Mouse (Mus musculus): ENCODE results near the gene Abcb11. TPM values are rescaled to one million over a fixed set of nuclear protein-coding genes. Genes with fewer than 3 reads are reported as not detected.
"Not testable (repeated sequence)": the region's sequence is repeated elsewhere in the genome, so short reads cannot be mapped to it uniquely, and the experiment has no call there.

Abcb11 gene
- polyA plus RNA-seq (2016; fragmentation: Nextera tagmentation; extraction: Ambion mirVana) = not detected in 2 replicates

DNA sequence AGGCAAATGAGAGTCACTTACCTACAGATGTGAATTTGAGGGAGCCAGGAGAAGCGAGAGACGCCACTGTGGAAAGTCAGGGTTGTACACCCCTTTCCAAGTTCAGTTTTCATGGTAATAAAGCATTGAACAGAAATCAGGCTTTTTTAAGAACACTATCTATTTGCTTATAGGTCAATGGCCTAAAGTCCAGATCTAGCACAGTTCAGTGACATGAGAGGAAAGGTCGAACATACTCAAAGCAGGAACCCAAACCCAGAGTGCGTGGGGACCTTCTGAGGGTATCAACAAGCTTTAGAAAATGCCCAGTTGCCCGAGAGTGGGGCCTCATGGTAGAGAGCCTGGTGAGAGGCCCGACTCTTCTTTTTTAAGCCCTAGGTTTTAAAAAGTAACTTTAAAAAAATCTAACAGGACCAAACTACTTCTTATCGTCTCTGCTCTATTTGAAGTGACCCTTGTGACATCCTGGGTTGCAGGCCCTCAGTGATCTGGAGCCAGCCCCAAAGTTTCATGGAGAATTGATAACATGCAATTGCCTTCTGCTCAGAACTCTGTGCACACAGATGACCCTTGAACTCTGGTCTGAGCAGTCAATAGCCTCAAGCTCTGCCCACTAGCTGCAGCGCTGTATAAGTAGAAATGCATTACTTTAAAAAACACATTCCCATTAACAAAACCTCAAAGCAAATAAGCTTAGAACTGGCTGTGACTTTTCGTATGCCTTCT, at the start of gene Abcb11:
Abcb11 (minus strand) TSS at position 121 of the 726 bp plus-strand sequence.
- Histone ChIP-seq H3K9me3 (no peaks in the 10 kb centered on the region), H3K4me3 (no peak within 1 kb of the TSS), H3K4me1 (no peaks in the 10 kb centered on the region), H3K27me3 (ENCODE audit: poor library complexity, severe bottlenecking) (no peaks in the 10 kb centered on the region), H3K36me3 (replicated peaks) (no peaks in the 10 kb centered on the region), H3K27ac (no peak within 1 kb of the TSS)
- WGBS = 87% methylated on average over 9 of the region's 9 CpGs
- DNase-seq (ENCODE audit: extremely low spot score, low spot score) = no peak

DNA sequence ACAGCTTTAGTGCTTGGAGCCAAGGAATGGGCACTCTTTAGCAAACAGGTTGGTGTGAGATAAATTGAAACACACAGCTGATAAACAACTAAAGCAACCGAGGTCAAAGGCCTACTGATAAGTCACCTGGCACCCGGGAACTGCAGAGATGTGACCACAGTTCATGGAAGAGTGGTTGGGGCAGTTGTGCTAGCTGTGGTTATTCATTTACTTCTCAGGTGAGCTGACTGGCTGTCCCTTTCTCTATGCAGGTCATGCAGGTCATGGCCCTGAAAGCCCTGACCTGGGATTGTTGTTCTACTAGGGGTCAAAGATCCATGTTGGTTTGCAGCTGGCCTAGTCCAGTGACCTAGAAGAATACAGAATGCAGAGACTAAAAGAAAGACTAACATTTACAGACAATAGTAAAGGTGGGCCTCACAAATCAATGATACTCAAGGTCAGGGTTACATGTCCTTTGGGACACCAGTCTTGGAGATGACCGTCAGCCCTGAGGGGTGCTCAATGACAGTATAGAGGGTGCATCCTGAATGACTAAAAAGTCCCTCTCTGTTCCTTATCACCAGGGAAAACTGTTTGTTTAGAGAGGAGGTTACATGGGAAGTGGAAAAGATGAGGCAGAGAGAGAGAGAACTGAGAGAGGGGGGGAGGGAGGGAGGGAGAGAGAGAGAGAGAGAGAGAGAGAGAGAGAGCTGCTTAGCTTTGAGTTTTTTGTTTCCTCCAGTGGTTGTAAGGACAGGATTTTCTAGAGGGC, 43.9 kb upstream of the Abcb11 start:
- no peak overlapping the region for H3K4me3 ChIP-seq
- H3K9me3 ChIP-seq = no peaks in the 10 kb centered on the region
- H3K36me3 ChIP-seq (replicated peaks) = no peaks in the 10 kb centered on the region
- WGBS = 89% methylated on average over 3 of the region's 3 CpGs
- DNase-seq (ENCODE audit: extremely low spot score, low spot score) = no peak
- no peaks in the 10 kb centered on the region for H3K4me1 ChIP-seq
- no peak overlapping the region for H3K27ac ChIP-seq
- H3K27me3 ChIP-seq (ENCODE audit: poor library complexity, severe bottlenecking) = no peaks in the 10 kb centered on the region

DNA sequence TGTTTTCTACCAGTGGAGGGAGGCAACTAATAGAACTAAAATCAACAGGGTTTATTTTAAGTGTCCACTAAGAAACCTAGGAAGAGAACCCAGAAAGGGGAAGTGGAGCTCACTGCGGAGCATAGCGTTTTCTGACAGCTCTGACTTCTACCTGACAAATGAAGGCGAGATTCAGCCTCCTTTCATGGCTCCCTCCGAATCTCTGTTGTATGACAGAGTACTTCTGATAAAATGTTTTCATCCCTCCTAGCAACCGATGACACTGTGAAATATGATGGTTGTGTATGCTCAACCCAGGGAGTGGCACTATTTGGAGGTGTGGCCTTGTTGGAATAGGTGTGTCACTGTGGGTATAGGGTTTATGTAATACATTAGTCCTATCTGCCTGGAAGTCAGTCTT, 40.4 kb upstream of the Abcb11 start:
- 92% methylated on average over 5 of the region's 5 CpGs for WGBS
- no peak overlapping the region for H3K27ac ChIP-seq

DNA sequence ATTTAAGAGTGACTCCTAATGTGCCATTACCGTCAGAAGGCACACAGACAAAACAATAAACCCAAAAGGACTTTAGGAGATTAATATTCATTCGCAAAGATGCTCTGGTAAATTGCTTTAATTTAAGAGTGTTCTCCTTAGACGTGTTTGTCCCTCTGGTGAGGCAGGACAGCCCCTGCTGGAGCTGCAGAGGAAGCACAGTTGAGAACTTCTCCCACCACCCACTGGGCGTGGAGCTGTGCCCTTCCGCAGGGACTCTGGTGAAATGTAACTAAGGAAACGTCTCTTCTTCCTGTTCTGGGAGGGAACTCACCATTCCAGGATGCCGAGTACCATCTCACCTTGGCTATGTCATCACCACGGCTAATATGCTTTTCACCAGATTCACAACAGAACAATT, 39.3 kb upstream of the Abcb11 start:
- no peaks in the 10 kb centered on the region for H3K36me3 ChIP-seq (replicated peaks)
- no peak overlapping the region for H3K4me3 ChIP-seq
- no peak overlapping the region for H3K27ac ChIP-seq
- 51% methylated on average over 8 of the region's 8 CpGs for WGBS
- no peak for DNase-seq (ENCODE audit: extremely low spot score, low spot score)
- 0 out of 2 replicates have a peak, but pooled peaks cover 11% of the 10 kb centered on the region for H3K4me1 ChIP-seq
- H3K9me3 ChIP-seq = no peaks in the 10 kb centered on the region
- H3K27me3 ChIP-seq (ENCODE audit: poor library complexity, severe bottlenecking) = no peaks in the 10 kb centered on the region

More for the DNA sequence above, 40.4 kb upstream of the Abcb11 start:
- DNase-seq (ENCODE audit: extremely low spot score, low spot score) = no peak
- Histone ChIP-seq H3K36me3 (replicated peaks) (no peaks in the 10 kb centered on the region), H3K27me3 (ENCODE audit: poor library complexity, severe bottlenecking) (no peaks in the 10 kb centered on the region), H3K9me3 (no peaks in the 10 kb centered on the region), H3K4me1 (0 out of 2 replicates have a peak, but pooled peaks cover 11% of the 10 kb centered on the region), H3K4me3 (no peak overlapping the region)

DNA sequence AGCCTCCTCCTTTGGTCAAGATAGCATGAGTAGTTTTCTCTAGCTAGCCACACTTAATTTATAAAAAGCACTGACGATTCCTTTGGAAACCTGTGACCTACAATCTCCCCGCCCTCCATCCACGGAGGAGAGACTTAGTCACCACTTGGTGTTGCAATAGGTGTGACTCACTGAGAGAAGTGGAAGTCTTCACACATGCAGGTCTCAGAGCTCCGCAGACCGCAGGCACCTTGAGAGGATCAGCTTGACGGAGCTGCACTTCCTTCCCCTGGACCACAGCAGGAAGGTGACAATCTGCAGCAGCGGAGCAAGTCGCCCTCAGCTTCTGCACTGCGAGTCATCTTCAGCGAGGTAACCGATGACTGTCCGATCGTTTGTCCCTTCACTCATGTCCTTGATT, 37.9 kb upstream of the Abcb11 start, which contains the start of gene Dhrs9:
Dhrs9 (plus strand) TSS at position 165 of the 400 bp plus-strand sequence.
- no peaks in the 10 kb centered on the region for H3K9me3 ChIP-seq
- H3K36me3 ChIP-seq (replicated peaks) = no peaks in the 10 kb centered on the region
- no peak within 1 kb of the TSS for H3K4me3 ChIP-seq
- WGBS = 85% methylated on average over 13 of the region's 13 CpGs
- 0 out of 2 replicates have a peak, but pooled peaks cover 11% of the 10 kb centered on the region for H3K4me1 ChIP-seq
- DNase-seq (ENCODE audit: extremely low spot score, low spot score) = no peak
- no peak within 1 kb of the TSS for H3K27ac ChIP-seq
- no peaks in the 10 kb centered on the region for H3K27me3 ChIP-seq (ENCODE audit: poor library complexity, severe bottlenecking)

DNA sequence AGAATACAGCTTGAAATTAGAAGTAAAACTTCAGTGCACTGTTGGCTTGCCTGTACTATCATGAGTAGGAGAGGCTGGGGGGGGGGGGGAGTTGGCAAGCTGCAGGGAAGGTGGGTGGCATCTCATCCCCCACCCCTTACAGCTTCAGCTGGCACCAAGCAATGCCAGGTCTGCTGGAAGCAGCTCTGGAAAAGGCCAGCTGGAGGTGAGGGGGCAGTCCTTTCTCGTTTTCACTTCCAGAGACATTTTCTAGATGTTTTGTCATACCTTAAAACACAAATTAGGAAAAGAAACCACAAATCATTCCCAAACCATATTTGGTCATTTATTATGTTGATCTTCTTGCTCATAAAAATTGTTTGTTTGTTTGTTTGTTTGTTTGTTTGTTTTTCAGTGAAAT, 37.4 kb upstream of the Abcb11 start:
- Histone ChIP-seq H3K4me1 (0 out of 2 replicates have a peak, but pooled peaks cover 11% of the 10 kb centered on the region), H3K27me3 (ENCODE audit: poor library complexity, severe bottlenecking) (no peaks in the 10 kb centered on the region), H3K27ac (no peak overlapping the region), H3K4me3 (no peak overlapping the region), H3K36me3 (replicated peaks) (no peaks in the 10 kb centered on the region), H3K9me3 (no peaks in the 10 kb centered on the region)
- WGBS = 76% methylated on average over 1 of the region's 1 CpGs
- no peak for DNase-seq (ENCODE audit: extremely low spot score, low spot score)

DNA sequence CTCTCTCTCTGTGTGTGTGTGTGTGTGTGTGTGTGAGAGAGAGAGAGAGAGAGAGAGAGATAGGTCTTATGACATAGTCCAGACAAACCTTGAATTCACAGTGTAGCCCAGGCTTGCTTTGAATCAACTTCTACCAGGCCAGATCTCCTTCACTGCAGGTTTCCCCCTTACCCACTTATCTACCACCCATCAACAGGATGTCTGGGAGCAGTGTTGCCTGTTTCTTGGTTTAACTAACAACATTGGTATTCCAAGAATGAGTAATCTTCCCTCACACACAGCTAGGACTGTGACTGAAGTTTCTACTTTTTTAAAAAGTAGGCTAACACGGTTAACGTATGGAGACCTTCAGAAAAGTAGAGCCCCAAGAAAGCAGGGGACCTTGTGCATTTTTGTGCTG, 34.4 kb upstream of the Abcb11 start:
- no peak for DNase-seq (ENCODE audit: extremely low spot score, low spot score)
- Histone ChIP-seq H3K36me3 (replicated peaks) (no peaks in the 10 kb centered on the region), H3K9me3 (no peaks in the 10 kb centered on the region), H3K27ac (no peak overlapping the region), H3K4me3 (no peak overlapping the region), H3K27me3 (ENCODE audit: poor library complexity, severe bottlenecking) (no peaks in the 10 kb centered on the region), H3K4me1 (0 out of 2 replicates have a peak, but pooled peaks cover 11% of the 10 kb centered on the region)
- 89% methylated on average over 2 of the region's 2 CpGs for WGBS

DNA sequence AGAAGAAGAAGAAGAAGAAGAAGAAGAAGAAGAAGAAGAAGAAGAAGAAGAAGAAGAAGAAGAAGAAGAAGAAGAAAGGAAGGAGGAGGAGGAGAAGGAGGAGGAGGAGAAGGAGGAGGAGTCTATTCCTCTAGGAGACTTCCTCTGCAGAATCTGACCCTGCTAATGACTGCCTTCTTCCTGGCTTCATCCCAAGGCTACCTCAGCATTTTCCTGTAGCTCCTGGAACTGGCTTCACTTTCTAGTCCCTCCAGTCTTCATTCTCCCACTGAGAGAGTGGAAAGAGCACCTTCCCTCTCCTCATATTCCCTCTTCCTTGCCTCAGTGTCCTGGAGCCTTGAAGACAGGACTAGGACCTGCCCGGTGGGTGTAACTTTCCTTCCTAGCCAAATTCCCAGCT, 22.9 kb upstream of the Abcb11 start:
- 96% methylated on average over 1 of the region's 1 CpGs for WGBS
- H3K27me3 ChIP-seq (ENCODE audit: poor library complexity, severe bottlenecking) = no peaks in the 10 kb centered on the region
- H3K36me3 ChIP-seq (replicated peaks) = no peaks in the 10 kb centered on the region
- H3K4me1 ChIP-seq = no peaks in the 10 kb centered on the region
- H3K9me3 ChIP-seq = no peaks in the 10 kb centered on the region
- no peak overlapping the region for H3K4me3 ChIP-seq
- H3K27ac ChIP-seq = no peak overlapping the region
- no peak for DNase-seq (ENCODE audit: extremely low spot score, low spot score)

DNA sequence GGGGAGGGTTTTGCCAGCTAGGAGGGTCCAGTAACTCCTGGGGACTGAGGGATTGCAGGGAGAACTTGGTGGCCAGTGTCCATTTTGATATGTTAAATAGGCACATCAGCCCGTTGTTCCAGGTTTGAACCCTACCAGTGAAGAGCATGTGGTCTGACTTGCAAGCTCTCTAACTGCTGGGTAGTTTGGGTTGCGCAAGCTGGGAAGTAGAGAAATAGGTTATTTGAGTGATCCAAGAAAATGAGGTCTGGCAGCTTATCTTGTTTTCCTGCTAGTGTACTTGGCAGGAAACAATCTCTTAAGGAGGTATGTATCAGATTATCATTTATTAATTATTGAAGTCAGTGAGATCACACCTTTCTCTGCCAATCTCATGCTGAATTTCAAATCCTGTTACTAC, 22.4 kb upstream of the Abcb11 start:
- 92% methylated on average over 2 of the region's 2 CpGs for WGBS
- no peaks in the 10 kb centered on the region for H3K36me3 ChIP-seq (replicated peaks)
- H3K27ac ChIP-seq = no peak overlapping the region
- H3K4me3 ChIP-seq = no peak overlapping the region
- H3K9me3 ChIP-seq = no peaks in the 10 kb centered on the region
- no peaks in the 10 kb centered on the region for H3K27me3 ChIP-seq (ENCODE audit: poor library complexity, severe bottlenecking)
- no peak for DNase-seq (ENCODE audit: extremely low spot score, low spot score)
- H3K4me1 ChIP-seq = no peaks in the 10 kb centered on the region

DNA sequence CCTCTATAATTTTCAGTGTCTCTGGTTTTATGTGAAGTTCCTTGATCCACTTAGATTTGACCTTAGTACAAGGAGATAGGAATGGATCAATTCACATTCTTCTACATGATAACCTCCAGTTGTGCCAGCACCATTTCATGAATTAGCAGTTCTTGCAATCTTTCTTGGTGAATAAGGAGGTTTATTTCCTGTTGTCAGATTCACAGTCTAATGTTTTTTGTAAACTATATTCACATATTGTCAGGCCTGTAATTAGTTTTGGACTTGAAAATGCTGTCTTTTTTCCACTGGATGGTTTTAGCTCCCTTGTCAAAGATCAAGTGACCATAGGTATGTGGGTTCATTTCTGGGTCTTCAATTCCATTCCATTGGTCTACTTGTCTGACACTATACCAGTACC, 13.0 kb upstream of the Abcb11 start:
- H3K27me3 ChIP-seq (ENCODE audit: poor library complexity, severe bottlenecking); H3K4me3 ChIP-seq; H3K36me3 ChIP-seq (replicated peaks); H3K4me1 ChIP-seq; DNase-seq (ENCODE audit: extremely low spot score, low spot score); H3K9me3 ChIP-seq; H3K27ac ChIP-seq: not testable (repeated sequence)

DNA sequence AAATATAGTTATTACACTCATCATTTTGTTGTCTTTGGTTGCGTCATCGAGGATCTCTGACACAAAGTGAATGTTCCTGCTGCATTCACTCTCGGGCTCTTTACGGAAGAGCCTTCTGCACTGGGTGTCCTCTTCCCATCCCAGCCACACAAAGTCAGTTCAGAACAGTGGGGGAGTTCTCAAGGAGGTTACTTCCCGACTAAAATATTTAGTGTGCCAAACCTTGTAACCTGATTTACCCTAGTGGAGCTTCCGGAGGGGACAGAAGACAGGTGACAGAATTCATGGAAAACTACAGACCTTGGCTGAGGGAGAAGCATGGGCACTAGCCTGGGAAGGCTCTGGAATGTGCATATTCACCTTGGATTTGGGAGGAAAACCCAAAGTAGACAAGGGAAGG, 910 bp downstream of the Abcb11 start:
- 93% methylated on average over 6 of the region's 6 CpGs for WGBS
- no peaks in the 10 kb centered on the region for H3K9me3 ChIP-seq
- H3K27ac ChIP-seq = no peak overlapping the region
- no peaks in the 10 kb centered on the region for H3K36me3 ChIP-seq (replicated peaks)
- no peak overlapping the region for H3K4me3 ChIP-seq
- no peaks in the 10 kb centered on the region for H3K4me1 ChIP-seq
- no peaks in the 10 kb centered on the region for H3K27me3 ChIP-seq (ENCODE audit: poor library complexity, severe bottlenecking)
- no peak for DNase-seq (ENCODE audit: extremely low spot score, low spot score)

DNA sequence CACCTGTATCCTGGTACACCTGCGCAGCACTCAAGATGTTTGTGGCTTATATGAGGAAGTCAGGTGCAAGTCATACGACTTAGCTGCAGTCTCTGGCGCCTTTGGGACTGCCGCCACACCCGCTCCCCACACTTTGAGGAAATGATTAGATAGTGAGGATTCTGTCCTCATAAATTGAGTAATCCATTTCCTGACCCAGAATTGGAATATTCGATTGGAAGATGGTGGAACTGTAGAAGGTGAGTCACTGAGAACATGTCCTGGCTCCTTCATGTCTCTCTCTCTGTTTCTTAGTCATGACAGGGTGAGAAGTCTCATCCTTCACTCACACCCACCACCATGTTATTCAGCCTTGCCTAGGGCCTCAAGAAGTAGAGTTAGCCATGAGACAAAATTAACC, 10.9 kb downstream of the Abcb11 start:
- 91% methylated on average over 6 of the region's 6 CpGs for WGBS
- H3K4me3 ChIP-seq; H3K4me1 ChIP-seq; DNase-seq (ENCODE audit: extremely low spot score, low spot score); H3K27ac ChIP-seq; H3K27me3 ChIP-seq (ENCODE audit: poor library complexity, severe bottlenecking); H3K9me3 ChIP-seq; H3K36me3 ChIP-seq (replicated peaks): not testable (repeated sequence)

DNA sequence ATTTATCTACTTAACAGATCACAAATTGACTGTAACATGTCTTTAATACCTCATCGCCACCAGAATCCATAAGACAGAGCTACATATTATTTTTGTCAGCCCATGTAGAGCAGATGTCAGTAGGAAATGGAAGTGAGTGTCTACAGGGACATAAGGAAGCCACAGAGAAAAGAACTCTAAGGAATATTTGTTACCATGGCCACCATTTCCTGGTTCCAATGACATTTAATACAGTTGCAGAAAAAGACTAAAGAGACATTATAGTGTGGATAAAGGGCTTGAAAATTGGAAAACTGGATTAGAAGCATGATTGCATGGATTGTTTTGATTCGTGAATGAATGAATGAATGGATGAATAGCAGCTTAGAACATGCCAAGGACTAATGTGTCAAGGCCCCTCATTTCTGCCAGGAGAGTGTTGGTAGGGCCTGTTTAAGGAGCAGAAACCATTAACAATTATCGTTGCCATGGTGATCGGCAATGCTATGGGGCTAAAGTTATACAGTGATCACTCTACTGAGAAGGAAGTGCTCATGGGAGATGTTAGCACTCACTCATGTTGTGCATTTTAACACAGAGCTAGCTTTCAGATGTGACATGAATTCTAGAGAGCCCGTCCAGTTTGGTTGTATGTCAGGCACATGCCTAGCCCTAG, 13.8 kb downstream of the Abcb11 start:
- Histone ChIP-seq H3K4me3 (no peak overlapping the region), H3K27me3 (ENCODE audit: poor library complexity, severe bottlenecking) (no peaks in the 10 kb centered on the region), H3K9me3 (no peaks in the 10 kb centered on the region), H3K36me3 (replicated peaks) (no peaks in the 10 kb centered on the region), H3K4me1 (peaks cover 4% of the 10 kb centered on the region; the same call in 1 of the 2 replicates), H3K27ac (no peak overlapping the region)
- 90% methylated on average over 5 of the region's 5 CpGs for WGBS
- DNase-seq (ENCODE audit: extremely low spot score, low spot score) = no peak

Data from forebrain, embryonic 10.5 days (tissue).